Mouse (Mus musculus) embryonic facial prominence, embryonic 15.5 days (tissue): ENCODE results near the gene Gm973. TPM values are rescaled to one million over a fixed set of nuclear protein-coding genes. Genes with fewer than 3 reads are reported as not detected.

ENCODE experiments used
- ATAC-seq: fragments of 200-750 bp; cut with Nextera tagmentation; 2 replicates; pipeline ENCODE4 v1.8.0; 2017; ENCODE audit warnings: low read depth, moderate TSS enrichment; ENCODE audit not compliant: insufficient number of reproducible peaks, low FRiP score, low TSS enrichment
- H3K27ac ChIP-seq: fragments of 300-500 bp; sonication (generic); replicated peaks from 2 replicates; pipeline ENCODE4 v1.5.1; 2015; ENCODE audit warnings: mild to moderate bottlenecking, inconsistent platforms
- H3K27me3 ChIP-seq: fragments of 300-500 bp; sonication (generic); 2 replicates; pipeline ENCODE4 v1.6.1; 2015; ENCODE audit warnings: inconsistent platforms
- H3K36me3 ChIP-seq: fragments of 300-500 bp; sonication (generic); 2 replicates; pipeline ENCODE4 v1.6.1; 2015; ENCODE audit warnings: mild to moderate bottlenecking, inconsistent platforms
- H3K4me1 ChIP-seq: fragments of 300-500 bp; sonication (generic); 2 replicates; pipeline ENCODE4 v1.6.1; 2015; ENCODE audit warnings: inconsistent platforms
- H3K4me2 ChIP-seq: fragments of 300-500 bp; sonication (generic); replicated peaks from 2 replicates; pipeline ENCODE4 v1.6.1; 2015; ENCODE audit warnings: mild to moderate bottlenecking, inconsistent platforms
- H3K4me3 ChIP-seq: fragments of 300-500 bp; sonication (generic); replicated peaks from 2 replicates; pipeline ENCODE4 v1.5.1; 2015; ENCODE audit warnings: mild to moderate bottlenecking, inconsistent platforms
- H3K9ac ChIP-seq: fragments of 300-500 bp; sonication (generic); 2 replicates; pipeline ENCODE4 v1.6.1; 2015; ENCODE audit warnings: inconsistent platforms
- H3K9me3 ChIP-seq: fragments of 300-500 bp; sonication (generic); replicated peaks from 2 replicates; pipeline ENCODE4 v1.6.1; 2016; ENCODE audit warnings: inconsistent platforms
- WGBS: fragments of 180-500 bp; shearing (Covaris S2); methylation state at CpG from one replicate; pipeline ENCODE4 v1.1.7; 2015; 5-methylcytosine and 5-hydroxymethylcytosine counted together
- polyA plus RNA-seq: library from polyadenylated mRNA; unstranded; fragments of >200 nt; fragmentation: Nextera tagmentation; extraction: Ambion mirVana; gene quantifications from 2 replicates; pipeline ENCODE4 v1.2.1, GENCODE M21; 2015

Gm973 gene
- polyA plus RNA-seq, 1 experiment from 2014 or later: 13.4 TPM

DNA sequence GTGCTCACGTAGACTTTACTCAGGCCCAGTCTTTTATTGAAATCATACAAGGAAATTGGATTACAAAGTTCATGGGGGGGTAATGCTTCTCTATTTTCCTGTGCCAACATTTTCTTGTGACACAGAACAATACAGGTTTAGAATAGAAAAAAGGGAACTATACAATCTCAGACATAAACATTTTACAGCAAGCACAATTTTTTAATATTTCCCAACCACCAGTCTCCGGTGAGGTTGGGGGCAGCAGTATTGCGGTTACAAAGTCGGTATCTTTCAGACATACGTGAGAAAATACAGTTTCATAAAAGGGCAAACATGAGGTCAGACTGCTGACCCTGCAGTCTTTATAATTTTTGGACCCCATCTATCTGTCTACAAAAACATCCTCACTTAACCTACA is 20.1 kb upstream of the Gm973 start:
- Histone ChIP-seq H3K36me3 (no peaks in the 10 kb centered on the region), H3K27me3 (no peaks in the 10 kb centered on the region), H3K9me3 (no peaks in the 10 kb centered on the region), H3K9ac (no peak overlapping the region), H3K4me1 (peaks cover 20% of the 10 kb centered on the region), H3K27ac (no peak overlapping the region), H3K4me2 (no peak overlapping the region), H3K4me3 (no peak overlapping the region)
- 88% methylated on average over 5 of the region's 5 CpGs for WGBS
- no peak for ATAC-seq

DNA sequence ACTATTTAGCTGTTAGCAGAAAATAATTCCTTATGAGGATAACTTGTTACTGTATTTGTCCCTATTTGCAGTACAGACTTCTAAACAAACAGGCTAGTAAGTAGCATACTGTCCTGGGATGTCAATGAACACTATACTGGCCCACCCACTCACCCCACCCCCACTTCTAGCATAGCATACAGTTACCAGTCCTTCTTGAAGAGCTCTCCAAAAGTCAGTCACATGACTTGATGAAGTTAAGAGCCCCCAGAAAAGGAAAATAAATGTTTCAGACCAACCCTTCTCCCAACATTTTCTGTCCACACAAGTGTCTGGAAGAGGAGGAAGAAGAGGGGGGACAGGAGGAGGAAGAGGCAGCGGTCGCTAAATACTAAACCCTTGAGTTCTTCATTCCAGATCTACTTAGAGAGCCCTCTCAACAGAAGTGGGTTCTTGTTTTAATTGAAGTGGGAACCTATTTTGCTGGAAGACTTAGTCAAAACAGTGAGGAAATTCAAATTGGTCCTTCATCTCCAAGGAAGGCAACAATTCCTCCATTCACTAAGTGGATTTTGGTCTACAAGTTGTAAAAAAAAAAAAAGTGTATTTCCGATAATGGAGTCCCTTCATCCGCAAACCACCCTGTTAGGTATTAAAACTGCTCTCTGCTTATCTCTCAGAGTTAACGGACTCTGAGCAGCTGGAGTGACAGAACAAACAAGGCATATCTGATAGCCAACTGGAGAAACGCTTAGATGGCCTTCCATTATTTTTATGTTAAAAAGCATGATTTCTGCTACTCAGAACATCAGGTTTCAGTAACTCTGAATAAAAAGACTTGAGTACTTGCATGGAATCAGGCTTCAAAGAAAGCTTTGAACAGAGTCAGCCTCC is 18.1 kb upstream of the Gm973 start:
- Histone ChIP-seq H3K27ac (no peak overlapping the region), H3K9ac (no peak overlapping the region), H3K9me3 (no peaks in the 10 kb centered on the region), H3K4me2 (no peak overlapping the region), H3K4me3 (no peak overlapping the region), H3K4me1 (peaks cover 4% of the 10 kb centered on the region; the same call in 1 of the 2 replicates), H3K27me3 (no peaks in the 10 kb centered on the region), H3K36me3 (no peaks in the 10 kb centered on the region)
- WGBS: 70% methylated on average over 6 of the region's 6 CpGs
- no peak for ATAC-seq

- Histone ChIP-seq H3K27ac (no peak overlapping the region), H3K4me3 (no peak overlapping the region), H3K36me3 (no peaks in the 10 kb centered on the region), H3K27me3 (no peaks in the 10 kb centered on the region), H3K9ac (no peak overlapping the region), H3K9me3 (no peaks in the 10 kb centered on the region), H3K4me2 (no peak overlapping the region), H3K4me1 (no peaks in the 10 kb centered on the region)
- 70% methylated on average over 3 of the region's 3 CpGs for WGBS
- no peak for ATAC-seq
Measured at GRCm38 (mm10) chr1:59499327-59499726, 16.7 kb upstream of the Gm973 start.

DNA sequence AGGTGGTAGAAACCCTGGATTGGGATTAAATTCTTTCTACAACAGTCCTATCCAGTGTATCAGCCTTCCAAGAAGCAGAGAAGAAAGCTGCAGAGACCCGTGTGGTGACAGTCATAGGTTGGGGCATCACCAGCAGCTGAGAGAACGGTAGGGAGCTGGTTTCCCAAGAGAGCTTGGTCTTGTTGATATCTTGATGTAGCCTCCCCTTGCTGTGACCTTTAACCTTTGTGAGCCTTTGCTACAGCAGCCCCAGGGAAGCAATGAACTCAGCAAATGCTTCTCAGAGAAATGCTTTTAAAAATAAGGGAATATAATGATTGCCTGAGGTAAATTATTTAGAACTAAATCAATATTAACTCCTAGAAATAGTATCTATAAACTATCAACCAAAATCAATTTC is 13.7 kb upstream of the Gm973 start:
- no peak for ATAC-seq
- H3K9ac ChIP-seq: no peak overlapping the region
- no peak overlapping the region for H3K4me2 ChIP-seq
- H3K9me3 ChIP-seq: no peaks in the 10 kb centered on the region
- H3K4me3 ChIP-seq: no peak overlapping the region
- H3K36me3 ChIP-seq: no peaks in the 10 kb centered on the region
- H3K27me3 ChIP-seq: no peaks in the 10 kb centered on the region
- no peak overlapping the region for H3K27ac ChIP-seq
- 61% methylated on average over 2 of the region's 2 CpGs for WGBS
- H3K4me1 ChIP-seq: no peaks in the 10 kb centered on the region

DNA sequence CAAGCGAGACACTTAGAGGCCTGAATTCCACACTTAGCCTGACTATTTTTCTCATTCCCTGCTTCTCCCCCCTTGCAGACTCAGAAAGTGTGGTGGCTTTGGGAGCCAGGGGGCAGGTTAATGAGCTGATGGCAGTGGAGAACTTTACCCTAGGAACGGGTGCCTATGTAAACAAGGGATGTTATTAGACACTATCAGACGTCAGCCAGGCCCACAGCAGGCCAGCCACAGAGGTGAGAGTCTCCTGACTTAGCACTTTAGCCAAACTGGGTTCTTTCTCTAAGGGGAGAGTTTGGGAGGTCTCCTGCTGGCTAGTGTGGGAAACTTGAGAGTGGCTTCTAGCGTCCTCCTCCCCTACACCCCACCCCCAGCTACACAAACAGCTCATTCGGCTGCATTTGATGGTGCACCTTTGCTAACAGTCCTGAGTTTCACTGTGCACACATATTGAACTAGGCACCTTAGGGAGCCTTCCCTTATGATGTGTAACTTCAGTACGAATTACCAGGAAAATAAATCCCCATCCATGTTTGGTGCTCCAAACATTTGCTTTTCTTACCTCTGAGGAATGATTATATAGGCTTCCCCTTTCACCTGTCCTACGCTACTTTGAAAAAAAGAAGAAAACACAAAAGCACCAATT is 12.3 kb upstream of the Gm973 start:
- 52% methylated on average over 7 of the region's 7 CpGs for WGBS
- H3K36me3 ChIP-seq: no peaks in the 10 kb centered on the region
- no peak overlapping the region for H3K4me2 ChIP-seq
- H3K9ac ChIP-seq: no peak overlapping the region
- H3K9me3 ChIP-seq: no peaks in the 10 kb centered on the region
- H3K4me3 ChIP-seq: no peak overlapping the region
- H3K27me3 ChIP-seq: no peaks in the 10 kb centered on the region
- peaks cover 11% of the 10 kb centered on the region for H3K4me1 ChIP-seq
- ATAC-seq: no peak
- no peak overlapping the region for H3K27ac ChIP-seq

- ATAC-seq: no peak
- WGBS: 79% methylated on average over 2 of the region's 2 CpGs
Measured at GRCm38 (mm10) chr1:59504302-59504700, 11.8 kb upstream of the Gm973 start.

DNA sequence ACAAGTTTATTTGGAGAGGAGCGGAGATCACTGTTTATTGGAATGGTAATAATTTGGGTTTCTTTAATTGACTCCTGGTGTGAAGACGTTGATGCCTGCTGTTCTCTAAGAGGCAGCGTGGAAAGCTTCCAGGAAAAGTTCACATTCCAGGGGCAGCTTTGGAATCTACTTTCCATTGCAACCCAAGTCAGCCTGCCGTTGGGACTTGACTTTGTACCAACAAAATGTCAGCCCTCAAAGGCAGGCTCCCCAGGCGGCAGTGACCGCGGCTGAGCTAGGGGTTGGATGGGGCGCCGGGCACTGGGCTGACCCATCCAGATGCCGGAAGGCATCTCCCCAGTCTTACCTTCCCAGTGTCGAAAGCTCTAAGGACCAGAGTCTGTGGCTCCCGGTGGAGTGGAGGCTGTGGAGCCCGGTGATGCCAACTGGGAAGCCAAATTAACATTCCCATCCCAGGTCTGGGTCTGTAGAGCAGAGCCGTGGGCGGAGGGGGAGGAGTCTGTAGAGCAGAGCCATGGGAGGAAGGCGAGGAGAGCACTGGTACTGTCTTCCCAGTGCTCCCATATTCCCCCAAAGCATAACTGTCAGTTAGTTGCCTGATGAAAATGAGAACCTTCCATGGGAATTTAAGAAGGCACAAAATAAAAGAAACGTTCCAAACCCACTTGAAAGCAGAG is 7.5 kb upstream of the Gm973 start:
- WGBS: 26% methylated on average over 17 of the region's 17 CpGs
- 0 out of 2 replicates have a peak, but pooled peaks have one; percentile 24 for ATAC-seq
- H3K9me3 ChIP-seq: no peaks in the 10 kb centered on the region
- H3K4me3 ChIP-seq: no peak overlapping the region
- H3K4me1 ChIP-seq: peaks cover 12% of the 10 kb centered on the region
- H3K27me3 ChIP-seq: no peaks in the 10 kb centered on the region
- H3K4me2 ChIP-seq: peak overlapping the region; percentile 32
- H3K27ac ChIP-seq: peak overlapping the region; percentile 58
- H3K36me3 ChIP-seq: no peaks in the 10 kb centered on the region
- no peak overlapping the region for H3K9ac ChIP-seq

More at GRCm38 (mm10) chr1:59504302-59504700, 11.8 kb upstream of the Gm973 start:
- H3K27me3 ChIP-seq: no peaks in the 10 kb centered on the region
- no peaks in the 10 kb centered on the region for H3K9me3 ChIP-seq
- H3K36me3 ChIP-seq: no peaks in the 10 kb centered on the region
- no peak overlapping the region for H3K4me2 ChIP-seq
- no peak overlapping the region for H3K9ac ChIP-seq
- H3K4me1 ChIP-seq: peaks cover 12% of the 10 kb centered on the region
- H3K27ac ChIP-seq: no peak overlapping the region
- H3K4me3 ChIP-seq: no peak overlapping the region

GRCm38 (mm10) chr1:59511566-59512270 is 4.3 kb upstream of the Gm973 start:
- Histone ChIP-seq H3K36me3 (no peaks in the 10 kb centered on the region), H3K27me3 (no peaks in the 10 kb centered on the region), H3K9ac (no peak overlapping the region), H3K27ac (no peak overlapping the region), H3K4me2 (no peak overlapping the region), H3K4me3 (no peak overlapping the region), H3K4me1 (peaks cover 27% of the 10 kb centered on the region), H3K9me3 (no peaks in the 10 kb centered on the region)
- WGBS: 51% methylated on average over 9 of the region's 9 CpGs
- no peak for ATAC-seq

DNA sequence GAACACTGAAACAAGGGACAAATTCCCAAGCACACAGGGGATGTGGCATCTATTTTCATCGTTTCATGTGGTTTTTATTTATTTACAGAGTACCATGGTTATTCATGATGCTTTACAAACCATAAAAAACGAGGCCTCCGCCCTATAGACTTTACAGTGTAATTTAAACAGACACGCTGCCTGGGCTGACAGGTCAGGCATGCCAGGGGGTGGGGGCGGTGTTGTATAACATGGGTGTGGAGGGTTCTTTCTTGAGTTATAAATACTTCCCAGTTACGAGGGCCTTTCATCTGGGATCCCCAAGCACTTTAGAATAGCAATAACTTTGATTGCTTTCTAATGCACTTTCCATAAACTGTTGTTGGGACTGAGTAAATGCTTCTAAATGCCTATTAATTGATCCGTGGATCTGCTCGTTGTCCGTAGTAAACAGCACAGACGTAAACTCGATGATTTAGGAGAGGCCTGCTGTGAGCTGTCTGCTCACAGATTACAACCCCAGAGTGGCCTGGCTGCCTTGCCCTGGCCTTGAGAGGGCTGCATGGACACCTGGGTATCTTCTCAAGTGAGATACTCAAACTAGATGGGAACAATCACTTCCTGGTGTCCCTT is 4.3 kb downstream of the Gm973 start:
- peak; percentile 52; the same call in 1 of the 2 replicates for ATAC-seq
- no peak overlapping the region for H3K4me3 ChIP-seq
- 20% methylated on average over 11 of the region's 11 CpGs for WGBS
- H3K4me2 ChIP-seq: no peak overlapping the region
- H3K27me3 ChIP-seq: no peaks in the 10 kb centered on the region
- H3K9me3 ChIP-seq: no peaks in the 10 kb centered on the region
- H3K36me3 ChIP-seq: no peaks in the 10 kb centered on the region
- H3K27ac ChIP-seq: peak overlapping the region; percentile 45
- peaks cover 38% of the 10 kb centered on the region for H3K4me1 ChIP-seq
- H3K9ac ChIP-seq: no peak overlapping the region

DNA sequence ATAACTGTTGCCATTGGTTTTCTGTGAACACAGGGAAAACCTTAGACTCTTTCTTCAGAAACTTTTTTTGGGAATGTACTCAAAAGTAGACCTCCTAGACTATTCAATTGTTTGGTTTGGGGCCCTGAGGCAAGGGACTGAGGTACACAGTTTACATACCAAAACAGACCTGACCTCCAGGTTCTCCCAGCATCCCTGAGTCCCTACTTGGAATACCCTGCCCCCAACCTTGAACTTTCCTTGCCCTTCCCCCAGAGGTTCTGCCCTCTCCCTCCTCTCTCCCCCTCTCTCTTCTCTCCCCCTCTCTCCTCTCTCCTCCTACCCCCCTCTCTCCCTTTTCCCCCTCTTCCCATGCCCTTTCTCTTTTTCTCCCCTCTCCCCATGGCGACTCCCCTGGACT is 6.4 kb downstream of the Gm973 start:
- Histone ChIP-seq H3K27ac (no peak overlapping the region), H3K36me3 (no peaks in the 10 kb centered on the region), H3K27me3 (no peaks in the 10 kb centered on the region), H3K9ac (no peak overlapping the region), H3K9me3 (no peaks in the 10 kb centered on the region), H3K4me2 (no peak overlapping the region), H3K4me3 (no peak overlapping the region), H3K4me1 (peaks cover 21% of the 10 kb centered on the region)
- 54% methylated on average over 1 of the region's 1 CpGs for WGBS
- ATAC-seq: no peak
